Mouse (Mus musculus) midbrain, embryonic 11.5 days (tissue): ENCODE measurements around the gene Cpm. TPM values are rescaled to one million over a fixed set of nuclear protein-coding genes. Genes with fewer than 3 reads are reported as not detected.

ENCODE experiments used
- ATAC-seq: fragments of 200-750 bp; cut with Nextera tagmentation; 2 replicates; pipeline ENCODE4 v1.8.0; 2017; ENCODE audit warnings: moderate TSS enrichment, moderate library complexity; ENCODE audit not compliant: low FRiP score
- DNase-seq: peaks from one replicate; pipeline ENCODE4 v3.0.0; 2015; ENCODE audit warnings: low spot score; ENCODE audit errors: missing footprints
- H3K27ac ChIP-seq: fragments of 300-500 bp; sonication (generic); 2 replicates; pipeline ENCODE4 v1.5.1; 2014; ENCODE audit warnings: low read depth, low read length
- H3K27me3 ChIP-seq: fragments of 300-500 bp; sonication (generic); 2 replicates; pipeline ENCODE4 v1.6.1; 2014; ENCODE audit warnings: mild to moderate bottlenecking, low read length, moderate library complexity, mixed read lengths; ENCODE audit not compliant: control insufficient read depth, insufficient read depth
- H3K36me3 ChIP-seq: fragments of 300-500 bp; sonication (generic); 2 replicates; pipeline ENCODE4 v1.6.1; 2014; ENCODE audit warnings: mild to moderate bottlenecking, low read length, moderate library complexity, mixed read lengths; ENCODE audit not compliant: control insufficient read depth, insufficient read depth
- H3K4me1 ChIP-seq: fragments of 300-500 bp; sonication (generic); 2 replicates; pipeline ENCODE4 v1.6.1; 2014; ENCODE audit warnings: low read length; ENCODE audit not compliant: control insufficient read depth, insufficient read depth
- H3K4me2 ChIP-seq: fragments of 300-500 bp; sonication (generic); 2 replicates; pipeline ENCODE4 v1.6.1; 2014; ENCODE audit warnings: mild to moderate bottlenecking, moderate library complexity
- H3K4me3 ChIP-seq: fragments of 300-500 bp; sonication (generic); 2 replicates; pipeline ENCODE4 v1.5.1; 2014; ENCODE audit warnings: low read depth, low read length
- H3K9ac ChIP-seq: fragments of 300-500 bp; sonication (generic); 2 replicates; pipeline ENCODE4 v1.6.1; 2014; ENCODE audit warnings: low read length
- H3K9me3 ChIP-seq: fragments of 300-500 bp; sonication (generic); 2 replicates; pipeline ENCODE4 v1.6.1; 2016; ENCODE audit warnings: low read length; ENCODE audit not compliant: control insufficient read depth
- WGBS: fragments of 180-500 bp; shearing (Covaris S2); extraction: QIAGEN DNeasy Blood & Tissue Kit; methylation state at CpG from one replicate; pipeline ENCODE4 v1.1.7; 2014; 5-methylcytosine and 5-hydroxymethylcytosine counted together
- polyA plus RNA-seq: library from polyadenylated mRNA; unstranded; fragments of >200 nt; fragmentation: Nextera tagmentation; extraction: Ambion mirVana; gene quantifications from 2 replicates; pipeline ENCODE4 v1.2.1, GENCODE M21; 2014

Gene Cpm
- polyA plus RNA-seq, 1 experiment from 2014 or later: 6.2 TPM

DNA sequence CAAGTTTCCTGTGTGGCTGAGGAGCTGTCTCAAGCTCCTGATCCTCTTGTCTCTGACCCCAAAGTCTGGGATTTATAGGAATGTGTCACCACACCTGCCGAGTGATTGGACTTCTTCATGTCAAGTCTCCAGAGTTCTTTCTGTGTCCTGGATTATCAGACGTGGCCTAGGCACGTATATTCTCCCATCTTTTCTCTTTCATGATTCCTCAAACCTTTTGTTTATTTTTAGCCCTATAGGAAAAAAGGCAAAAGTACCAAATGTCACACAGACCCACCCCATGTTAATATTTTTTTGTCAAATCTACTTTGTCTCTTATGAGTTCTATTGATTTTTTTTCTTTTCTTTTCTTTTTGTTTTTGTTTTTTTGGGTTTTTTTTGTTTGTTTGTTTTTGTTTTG, 19.3 kb downstream of the Cpm start:
- Histone ChIP-seq H3K36me3 (no peaks in the 10 kb centered on the region), H3K4me2 (no peak overlapping the region), H3K27ac (no peak overlapping the region), H3K4me3 (no peak overlapping the region), H3K27me3 (no peaks in the 10 kb centered on the region), H3K9ac (no peak overlapping the region), H3K9me3 (no peaks in the 10 kb centered on the region), H3K4me1 (no peaks in the 10 kb centered on the region)
- DNase-seq: no peak
- 82% methylated on average over 3 of the region's 3 CpGs for WGBS
- ATAC-seq: no peak

DNA sequence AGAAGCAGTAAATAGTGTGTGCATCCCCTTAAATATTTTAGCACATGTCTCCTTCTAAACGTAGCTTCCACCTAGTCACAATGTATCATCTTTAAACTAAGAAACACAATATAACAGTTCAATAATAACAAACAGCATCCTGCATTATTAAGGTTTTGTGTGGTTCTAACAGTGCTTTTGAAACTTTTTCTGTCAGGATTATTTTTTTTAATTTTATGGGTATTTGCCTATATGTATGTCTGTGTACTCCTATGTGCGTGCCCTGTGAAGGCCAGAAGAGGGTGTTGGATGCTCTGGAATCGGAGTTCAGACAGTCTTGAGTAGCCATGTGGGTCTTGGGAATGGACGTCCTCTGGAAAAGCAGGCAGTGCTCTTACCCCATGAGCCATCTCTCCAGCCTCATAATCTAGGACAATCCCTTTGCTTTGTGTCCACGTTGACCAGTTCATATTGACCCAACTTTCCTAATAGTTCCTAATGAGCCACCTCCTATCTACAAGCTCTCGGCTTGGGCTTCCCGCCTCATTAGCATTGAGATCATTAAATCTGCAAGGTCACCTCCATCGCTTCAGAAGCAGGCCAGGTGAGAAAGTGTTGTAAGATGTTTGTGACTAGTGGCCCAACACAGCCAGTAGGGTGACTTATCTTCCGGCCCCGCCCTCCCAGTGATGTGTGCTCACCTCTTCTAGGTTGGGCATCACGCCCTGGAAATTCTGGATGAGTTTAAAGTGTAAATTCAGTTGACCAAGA, 20.2 kb downstream of the Cpm start:
- no peak overlapping the region for H3K4me2 ChIP-seq
- H3K9ac ChIP-seq: no peak overlapping the region
- WGBS: 89% methylated on average over 11 of the region's 11 CpGs
- H3K4me3 ChIP-seq: no peak overlapping the region
- no peak for DNase-seq
- H3K36me3 ChIP-seq: no peaks in the 10 kb centered on the region
- H3K4me1 ChIP-seq: no peaks in the 10 kb centered on the region
- no peak overlapping the region for H3K27ac ChIP-seq
- H3K27me3 ChIP-seq: no peaks in the 10 kb centered on the region
- no peak for ATAC-seq
- no peaks in the 10 kb centered on the region for H3K9me3 ChIP-seq

DNA sequence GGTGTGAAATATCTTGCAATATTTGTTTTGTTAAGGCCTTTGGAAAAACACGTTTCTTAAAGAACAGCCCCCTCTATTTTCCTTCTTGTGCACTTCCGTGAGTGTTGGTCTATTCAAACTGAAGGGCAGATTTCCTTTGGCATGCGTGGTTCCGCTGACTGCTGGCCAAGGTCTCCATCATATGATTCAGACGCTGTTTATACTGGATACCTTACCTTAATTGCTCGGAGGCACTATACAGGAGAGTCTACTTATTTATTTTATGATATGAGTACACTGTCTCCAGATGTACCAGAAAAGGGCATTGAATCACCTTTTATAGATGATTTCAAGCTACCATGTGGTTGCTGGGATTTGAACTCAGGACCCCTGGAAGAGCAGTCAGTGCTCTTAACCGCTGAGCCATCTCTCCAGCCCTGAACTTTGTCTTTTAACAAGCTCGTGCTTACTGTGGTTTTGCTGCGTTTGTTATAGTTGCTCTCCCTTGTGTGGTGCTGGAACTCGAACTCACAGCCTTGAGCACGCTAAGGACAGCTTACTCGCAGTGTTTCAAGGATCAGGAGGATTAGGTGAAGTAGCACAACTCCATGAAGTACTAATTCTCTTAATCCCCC, 20.8 kb downstream of the Cpm start:
- Histone ChIP-seq H3K4me1 (no peaks in the 10 kb centered on the region), H3K4me2 (no peak overlapping the region), H3K4me3 (no peak overlapping the region), H3K9ac (no peak overlapping the region), H3K27me3 (no peaks in the 10 kb centered on the region), H3K36me3 (no peaks in the 10 kb centered on the region), H3K27ac (no peak overlapping the region), H3K9me3 (no peaks in the 10 kb centered on the region)
- DNase-seq (no peak), ATAC-seq (no peak)
- WGBS: 88% methylated on average over 12 of the region's 12 CpGs

DNA sequence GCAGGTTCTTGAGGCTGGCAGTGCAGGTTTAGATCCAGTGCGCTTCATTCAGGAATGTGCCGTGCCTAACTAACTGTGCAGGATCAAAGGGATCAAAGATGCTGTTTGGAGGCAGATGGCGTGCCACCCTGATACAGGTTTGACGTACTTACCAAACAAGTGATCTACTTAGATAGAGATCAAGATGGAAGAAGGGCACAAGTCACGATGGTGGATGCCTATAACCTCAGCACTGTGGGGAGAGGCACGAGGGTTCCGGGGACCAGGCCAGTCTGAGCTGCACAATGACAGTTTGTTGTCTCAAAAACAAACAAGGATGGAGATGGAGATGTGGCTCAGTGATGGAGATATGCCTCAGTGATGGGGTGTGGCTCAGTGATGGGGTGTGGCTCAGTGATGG, 21.4 kb downstream of the Cpm start:
- ATAC-seq (no peak), DNase-seq (no peak)
- no peak overlapping the region for H3K4me3 ChIP-seq
- no peak overlapping the region for H3K27ac ChIP-seq
- no peaks in the 10 kb centered on the region for H3K4me1 ChIP-seq
- H3K36me3 ChIP-seq: no peaks in the 10 kb centered on the region
- H3K9ac ChIP-seq: no peak overlapping the region
- no peaks in the 10 kb centered on the region for H3K27me3 ChIP-seq
- no peaks in the 10 kb centered on the region for H3K9me3 ChIP-seq
- no peak overlapping the region for H3K4me2 ChIP-seq
- 92% methylated on average over 7 of the region's 7 CpGs for WGBS

DNA sequence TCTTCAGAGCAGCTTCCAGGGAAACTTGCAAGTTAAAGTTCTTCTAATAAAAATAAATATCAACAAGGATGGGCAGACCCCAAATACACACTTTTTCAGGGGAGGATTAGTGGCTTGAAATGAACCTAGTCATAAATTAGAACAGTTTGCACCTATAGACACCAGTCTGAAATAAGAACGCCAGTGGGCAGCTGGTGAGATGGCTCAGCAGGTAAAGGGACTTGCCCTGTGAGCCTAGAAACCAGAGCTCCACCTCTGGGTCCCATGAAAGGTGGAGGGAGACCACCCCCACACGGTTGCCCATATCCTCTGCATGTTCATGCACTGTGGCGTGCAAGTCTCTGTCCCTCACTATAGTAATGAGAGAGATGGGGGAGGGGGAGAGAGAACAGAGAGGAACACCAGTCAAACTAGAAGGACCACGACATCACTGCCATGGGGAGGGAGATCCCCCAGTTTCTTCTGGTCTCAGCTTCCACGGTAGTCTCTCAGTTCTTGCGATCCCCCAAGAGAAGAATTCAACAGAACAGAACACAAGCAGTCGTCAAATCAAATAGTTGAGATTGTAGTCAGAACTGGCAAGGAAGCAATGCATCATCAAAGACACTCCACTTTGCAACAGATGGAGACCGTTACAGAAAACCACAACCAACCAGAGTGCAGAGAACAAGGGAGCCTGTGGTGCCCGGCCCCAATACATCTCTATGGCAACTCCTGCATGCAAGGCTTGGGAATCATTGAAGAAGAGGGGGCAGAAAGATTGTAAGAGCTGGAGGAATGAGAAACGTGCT, 22.5 kb downstream of the Cpm start:
- Histone ChIP-seq H3K9me3 (no peaks in the 10 kb centered on the region), H3K27me3 (no peaks in the 10 kb centered on the region), H3K4me2 (no peak overlapping the region), H3K4me3 (no peak overlapping the region), H3K27ac (no peak overlapping the region), H3K9ac (no peak overlapping the region), H3K36me3 (no peaks in the 10 kb centered on the region), H3K4me1 (no peaks in the 10 kb centered on the region)
- ATAC-seq (no peak), DNase-seq (no peak)
- 82% methylated on average over 10 of the region's 10 CpGs for WGBS

DNA sequence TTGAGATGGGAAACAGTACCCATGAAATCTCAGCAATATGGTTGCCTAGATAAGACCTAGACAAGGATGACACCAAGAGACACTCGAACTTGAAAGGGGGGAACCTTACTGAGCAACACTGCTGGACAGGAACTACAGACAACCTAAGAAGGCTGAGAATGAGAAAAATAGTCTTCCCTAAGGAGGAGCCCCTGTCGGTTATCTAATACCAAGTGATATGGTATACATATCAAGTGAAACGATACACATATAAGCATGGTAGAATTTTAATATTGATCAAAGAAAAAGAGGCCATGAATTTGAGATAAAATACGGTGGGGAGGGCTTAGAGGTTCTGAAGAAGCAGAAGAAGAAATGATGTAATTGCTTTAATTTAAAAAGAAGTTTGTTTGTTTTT, 23.1 kb downstream of the Cpm start:
- no peaks in the 10 kb centered on the region for H3K27me3 ChIP-seq
- ATAC-seq: no peak

DNA sequence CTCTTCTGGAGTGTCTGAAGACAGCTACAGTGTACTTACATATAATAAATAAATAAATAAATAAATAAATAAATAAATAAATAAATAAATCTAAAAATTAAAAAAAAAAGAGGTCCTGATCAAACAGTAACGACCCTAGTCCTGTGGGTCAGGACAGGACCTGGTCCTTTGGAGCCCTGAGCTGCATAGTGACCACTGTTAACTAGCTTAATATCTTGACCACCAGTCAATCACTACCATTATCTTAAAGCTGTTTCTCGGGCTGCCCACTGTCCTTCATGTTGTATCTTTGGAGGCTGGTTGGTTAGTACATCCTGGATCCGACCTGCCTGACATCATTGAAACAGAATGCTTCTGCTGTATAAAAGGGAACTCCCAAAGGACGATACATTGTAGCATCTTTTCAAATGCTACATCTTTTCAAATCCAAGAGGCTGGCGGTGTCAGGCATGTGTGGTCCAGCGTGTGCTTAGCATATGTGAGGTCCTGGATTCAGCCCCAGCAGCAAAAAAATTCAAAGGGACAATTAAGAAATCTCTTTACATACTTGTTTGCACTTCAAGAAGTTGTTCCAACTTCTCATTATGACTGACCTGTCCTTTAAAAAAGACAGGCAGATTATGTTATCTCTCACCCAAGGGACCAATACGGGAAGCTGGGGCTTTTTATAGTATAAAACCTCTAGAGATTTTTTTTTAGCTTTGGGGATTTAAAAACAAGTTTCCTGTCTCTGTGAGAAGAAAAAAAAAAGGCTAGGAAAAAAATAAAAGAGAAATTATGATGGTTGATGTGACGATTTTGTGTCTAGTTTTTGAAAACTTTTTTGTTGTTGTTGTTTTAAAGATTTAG, 23.9 kb downstream of the Cpm start:
- no peaks in the 10 kb centered on the region for H3K9me3 ChIP-seq
- no peak overlapping the region for H3K4me2 ChIP-seq
- no peak overlapping the region for H3K9ac ChIP-seq
- no peak for DNase-seq
- no peaks in the 10 kb centered on the region for H3K36me3 ChIP-seq
- H3K27ac ChIP-seq: no peak overlapping the region
- WGBS: 85% methylated on average over 8 of the region's 8 CpGs
- H3K27me3 ChIP-seq: no peaks in the 10 kb centered on the region
- no peak for ATAC-seq
- H3K4me1 ChIP-seq: no peaks in the 10 kb centered on the region
- H3K4me3 ChIP-seq: no peak overlapping the region

More for the DNA sequence above, 23.1 kb downstream of the Cpm start:
- 88% methylated on average over 4 of the region's 4 CpGs for WGBS
- H3K27ac ChIP-seq: no peak overlapping the region
- DNase-seq: no peak
- H3K4me2 ChIP-seq: no peak overlapping the region
- H3K4me1 ChIP-seq: no peaks in the 10 kb centered on the region
- no peak overlapping the region for H3K9ac ChIP-seq
- H3K36me3 ChIP-seq: no peaks in the 10 kb centered on the region
- H3K9me3 ChIP-seq: no peaks in the 10 kb centered on the region
- no peak overlapping the region for H3K4me3 ChIP-seq

DNA sequence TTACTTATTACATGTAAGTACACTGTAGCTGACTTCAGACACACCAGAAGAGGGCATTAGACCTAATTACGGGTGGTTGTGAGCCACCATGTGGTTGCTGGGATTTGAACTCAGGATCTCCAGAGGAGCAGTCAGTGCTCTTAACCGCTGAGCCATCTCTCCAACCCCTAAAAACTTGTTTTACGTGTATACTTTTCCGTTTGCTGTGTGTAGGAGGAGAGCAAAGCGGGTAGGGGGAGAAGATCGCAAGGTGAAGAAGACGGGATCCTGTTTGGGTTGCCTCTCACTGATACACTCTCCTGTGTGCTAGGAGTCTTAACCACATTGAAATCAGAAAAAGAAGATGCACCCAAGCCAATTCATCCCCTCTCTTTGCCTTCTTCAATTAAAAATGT, 24.5 kb downstream of the Cpm start:
- 95% methylated on average over 7 of the region's 7 CpGs for WGBS
- no peaks in the 10 kb centered on the region for H3K4me1 ChIP-seq
- H3K4me2 ChIP-seq: no peak overlapping the region
- DNase-seq (no peak), ATAC-seq (no peak)
- H3K4me3 ChIP-seq: no peak overlapping the region
- H3K27me3 ChIP-seq: no peaks in the 10 kb centered on the region
- H3K9me3 ChIP-seq: no peaks in the 10 kb centered on the region
- no peaks in the 10 kb centered on the region for H3K36me3 ChIP-seq
- H3K9ac ChIP-seq: no peak overlapping the region
- H3K27ac ChIP-seq: no peak overlapping the region
